Mouse (Mus musculus): Measurements from ENCODE around the gene Medag. TPM values are rescaled to one million over a fixed set of nuclear protein-coding genes. Genes with fewer than 3 reads are reported as not detected.

The Medag gene
- 0.22 and 0.49 TPM in 2 replicates for polyA plus RNA-seq (2015; fragmentation: Nextera tagmentation; extraction: Ambion mirVana)

- 3% methylated on average over 38 of the region's 38 CpGs for WGBS
- Histone ChIP-seq H3K4me2 (replicated peaks; ENCODE audit: low read depth, low read length) (peak within 1 kb of the TSS; percentile 74), H3K36me3 (ENCODE audit: insufficient read depth, low read length) (no peaks in the 10 kb centered on the region), H3K4me1 (ENCODE audit: insufficient read depth, low read length) (peaks cover 8% of the 10 kb centered on the region; the same call in 1 of the 2 replicates), H3K9ac (replicated peaks; ENCODE audit: low read length) (peak within 1 kb of the TSS; percentile 61), H3K27ac (ENCODE audit: low read length) (no peak within 1 kb of the TSS), H3K4me3 (ENCODE audit: low read length) (peak within 1 kb of the TSS; percentile 45), H3K9me3 (ENCODE audit: low read length) (peaks cover 5% of the 10 kb centered on the region; the same call in 1 of the 2 replicates), H3K27me3 (ENCODE audit: insufficient read depth, low read length) (peaks cover 11% of the 10 kb centered on the region)
- peak; percentile 71 for ATAC-seq (ENCODE audit: low FRiP score, low TSS enrichment)
Observed at GRCm38 (mm10) chr5:149411509-149412193, at the start of gene Medag. TSS of gene Medag (plus strand) at chr5:149411749.

GRCm38 (mm10) chr5:149362626-149363025 lies 48.9 kb upstream of the Medag start:
- no peak overlapping the region for H3K27ac ChIP-seq (ENCODE audit: low read length)
- H3K27me3 ChIP-seq (ENCODE audit: insufficient read depth, low read length): no peaks in the 10 kb centered on the region
- no peaks in the 10 kb centered on the region for H3K36me3 ChIP-seq (ENCODE audit: insufficient read depth, low read length)
- peaks cover 5% of the 10 kb centered on the region; the same call in 1 of the 2 replicates for H3K9me3 ChIP-seq (ENCODE audit: low read length)
- no peak for ATAC-seq (ENCODE audit: low FRiP score, low TSS enrichment)
- no peak overlapping the region for H3K9ac ChIP-seq (replicated peaks; ENCODE audit: low read length)
- WGBS: 80% methylated on average over 3 of the region's 3 CpGs
- H3K4me3 ChIP-seq (ENCODE audit: low read length): no peak overlapping the region
- H3K4me1 ChIP-seq (ENCODE audit: insufficient read depth, low read length): no peaks in the 10 kb centered on the region
- H3K4me2 ChIP-seq (replicated peaks; ENCODE audit: low read depth, low read length): no peak overlapping the region

- Histone ChIP-seq H3K36me3 (ENCODE audit: insufficient read depth, low read length) (no peaks in the 10 kb centered on the region), H3K4me2 (replicated peaks; ENCODE audit: low read depth, low read length) (no peak overlapping the region), H3K4me1 (ENCODE audit: insufficient read depth, low read length) (no peaks in the 10 kb centered on the region), H3K27me3 (ENCODE audit: insufficient read depth, low read length) (no peaks in the 10 kb centered on the region), H3K4me3 (ENCODE audit: low read length) (no peak overlapping the region), H3K9me3 (ENCODE audit: low read length) (peaks cover 5% of the 10 kb centered on the region; the same call in 1 of the 2 replicates), H3K9ac (replicated peaks; ENCODE audit: low read length) (no peak overlapping the region), H3K27ac (ENCODE audit: low read length) (no peak overlapping the region)
- peak; percentile 52 for ATAC-seq (ENCODE audit: low FRiP score, low TSS enrichment)
- 53% methylated on average over 16 of the region's 16 CpGs for WGBS
Observed at GRCm38 (mm10) chr5:149363903-149364755, 47.4 kb upstream of the Medag start.

GRCm38 (mm10) chr5:149367011-149367410 lies 44.5 kb upstream of the Medag start:
- Histone ChIP-seq H3K27ac (ENCODE audit: low read length) (no peak overlapping the region), H3K4me3 (ENCODE audit: low read length) (no peak overlapping the region)
- WGBS: 82% methylated on average over 2 of the region's 2 CpGs

GRCm38 (mm10) chr5:149367544-149368466 lies 43.7 kb upstream of the Medag start:
- WGBS: 71% methylated on average over 7 of the region's 7 CpGs
- Histone ChIP-seq H3K9ac (replicated peaks; ENCODE audit: low read length) (no peak overlapping the region), H3K9me3 (ENCODE audit: low read length) (no peaks in the 10 kb centered on the region), H3K4me1 (ENCODE audit: insufficient read depth, low read length) (peaks cover 3% of the 10 kb centered on the region), H3K4me2 (replicated peaks; ENCODE audit: low read depth, low read length) (no peak overlapping the region), H3K27ac (ENCODE audit: low read length) (no peak overlapping the region), H3K27me3 (ENCODE audit: insufficient read depth, low read length) (0 out of 2 replicates have a peak, but pooled peaks cover 5% of the 10 kb centered on the region), H3K4me3 (ENCODE audit: low read length) (no peak overlapping the region), H3K36me3 (ENCODE audit: insufficient read depth, low read length) (no peaks in the 10 kb centered on the region)
- no peak for ATAC-seq (ENCODE audit: low FRiP score, low TSS enrichment)

More at GRCm38 (mm10) chr5:149367011-149367410, 44.5 kb upstream of the Medag start:
- no peaks in the 10 kb centered on the region for H3K36me3 ChIP-seq (ENCODE audit: insufficient read depth, low read length)
- H3K9me3 ChIP-seq (ENCODE audit: low read length): no peaks in the 10 kb centered on the region
- no peaks in the 10 kb centered on the region for H3K27me3 ChIP-seq (ENCODE audit: insufficient read depth, low read length)
- no peak overlapping the region for H3K9ac ChIP-seq (replicated peaks; ENCODE audit: low read length)
- H3K4me1 ChIP-seq (ENCODE audit: insufficient read depth, low read length): no peaks in the 10 kb centered on the region
- no peak overlapping the region for H3K4me2 ChIP-seq (replicated peaks; ENCODE audit: low read depth, low read length)
- ATAC-seq (ENCODE audit: low FRiP score, low TSS enrichment): no peak

GRCm38 (mm10) chr5:149368575-149369312 lies 42.8 kb upstream of the Medag start:
- peaks cover 13% of the 10 kb centered on the region for H3K4me1 ChIP-seq (ENCODE audit: insufficient read depth, low read length)
- H3K36me3 ChIP-seq (ENCODE audit: insufficient read depth, low read length): no peaks in the 10 kb centered on the region
- H3K27ac ChIP-seq (ENCODE audit: low read length): no peak overlapping the region
- ATAC-seq (ENCODE audit: low FRiP score, low TSS enrichment): no peak
- H3K9ac ChIP-seq (replicated peaks; ENCODE audit: low read length): no peak overlapping the region
- H3K9me3 ChIP-seq (ENCODE audit: low read length): no peaks in the 10 kb centered on the region
- no peak overlapping the region for H3K4me2 ChIP-seq (replicated peaks; ENCODE audit: low read depth, low read length)
- WGBS: 69% methylated on average over 12 of the region's 12 CpGs
- 0 out of 2 replicates have a peak, but pooled peaks cover 5% of the 10 kb centered on the region for H3K27me3 ChIP-seq (ENCODE audit: insufficient read depth, low read length)
- no peak overlapping the region for H3K4me3 ChIP-seq (ENCODE audit: low read length)

- WGBS: 78% methylated on average over 21 of the region's 21 CpGs
- Histone ChIP-seq H3K4me1 (ENCODE audit: insufficient read depth, low read length) (peaks cover 19% of the 10 kb centered on the region), H3K4me3 (ENCODE audit: low read length) (no peak overlapping the region), H3K9me3 (ENCODE audit: low read length) (no peaks in the 10 kb centered on the region), H3K9ac (replicated peaks; ENCODE audit: low read length) (no peak overlapping the region), H3K36me3 (ENCODE audit: insufficient read depth, low read length) (no peaks in the 10 kb centered on the region), H3K4me2 (replicated peaks; ENCODE audit: low read depth, low read length) (no peak overlapping the region), H3K27me3 (ENCODE audit: insufficient read depth, low read length) (0 out of 2 replicates have a peak, but pooled peaks cover 5% of the 10 kb centered on the region), H3K27ac (ENCODE audit: low read length) (no peak overlapping the region)
- ATAC-seq (ENCODE audit: low FRiP score, low TSS enrichment): no peak
Observed at GRCm38 (mm10) chr5:149369373-149370035, 42.0 kb upstream of the Medag start.

GRCm38 (mm10) chr5:149372018-149372417 lies 39.5 kb upstream of the Medag start:
- no peak for ATAC-seq (ENCODE audit: low FRiP score, low TSS enrichment)
- H3K27me3 ChIP-seq (ENCODE audit: insufficient read depth, low read length): 0 out of 2 replicates have a peak, but pooled peaks cover 5% of the 10 kb centered on the region
- 81% methylated on average over 8 of the region's 8 CpGs for WGBS

More at GRCm38 (mm10) chr5:149372018-149372417, 39.5 kb upstream of the Medag start:
- H3K36me3 ChIP-seq (ENCODE audit: insufficient read depth, low read length): no peaks in the 10 kb centered on the region
- peaks cover 35% of the 10 kb centered on the region for H3K4me1 ChIP-seq (ENCODE audit: insufficient read depth, low read length)
- H3K9me3 ChIP-seq (ENCODE audit: low read length): no peaks in the 10 kb centered on the region
- no peak overlapping the region for H3K4me2 ChIP-seq (replicated peaks; ENCODE audit: low read depth, low read length)
- no peak overlapping the region for H3K9ac ChIP-seq (replicated peaks; ENCODE audit: low read length)
- H3K27ac ChIP-seq (ENCODE audit: low read length): no peak overlapping the region
- no peak overlapping the region for H3K4me3 ChIP-seq (ENCODE audit: low read length)

Measured in kidney, embryonic 16.5 days (tissue).